Mouse (Mus musculus): ENCODE data around the gene Tk2. TPM values are rescaled to one million over a fixed set of nuclear protein-coding genes. Genes with fewer than 3 reads are reported as not detected.

The Tk2 gene
- total and polyA plus RNA-seq, 2 experiments from 2014 or later: 36.6 to 42.1 TPM

DNA sequence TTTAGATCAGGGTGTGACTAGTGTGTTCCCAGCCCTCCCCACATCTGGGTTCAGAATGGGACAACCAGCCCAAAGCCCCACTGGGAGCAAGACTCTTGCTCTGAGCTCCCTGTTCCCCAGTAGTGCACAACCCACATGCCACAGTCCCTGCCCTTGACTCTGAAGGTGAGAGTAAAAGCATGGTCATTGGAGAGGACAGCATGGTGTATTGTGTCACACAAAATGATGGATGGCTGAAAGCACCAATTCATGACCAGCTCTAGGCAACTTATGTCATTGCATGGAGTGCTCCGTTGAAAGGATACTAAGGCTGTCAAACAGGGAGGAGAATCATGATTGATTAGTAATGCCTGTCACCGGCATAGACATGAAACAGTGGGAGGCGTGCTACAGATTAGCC is 43.1 kb downstream of the Tk2 start:
- no peak overlapping the region for H3K4me2 ChIP-seq (ENCODE audit: low read depth, low read length, poor library complexity, severe bottlenecking)
- ATAC-seq (ENCODE audit: low FRiP score) (no peak), DNase-seq (ENCODE audit: low spot score) (no peak)
- no peak overlapping the region for H3K4me3 ChIP-seq (ENCODE audit: low read depth, low read length)
- no peaks in the 10 kb centered on the region for H3K9me3 ChIP-seq (ENCODE audit: low read length)
- no peaks in the 10 kb centered on the region for H3K4me1 ChIP-seq (ENCODE audit: insufficient read depth, low read length)
- 49% methylated on average over 3 of the region's 3 CpGs for WGBS
- no peak overlapping the region for H3K27ac ChIP-seq (ENCODE audit: low read depth, low read length)
- H3K9ac ChIP-seq (replicated peaks; ENCODE audit: low read length, poor library complexity, severe bottlenecking): no peak overlapping the region
- H3K27me3 ChIP-seq (ENCODE audit: insufficient read depth, low read length): no peaks in the 10 kb centered on the region
- no peak for TF ChIP-seq CTCF (IDR thresholded peaks at IDR 0.05)
- 0 out of 2 replicates have a peak, but pooled peaks cover 3% of the 10 kb centered on the region for H3K36me3 ChIP-seq (ENCODE audit: insufficient read depth, low read length)

DNA sequence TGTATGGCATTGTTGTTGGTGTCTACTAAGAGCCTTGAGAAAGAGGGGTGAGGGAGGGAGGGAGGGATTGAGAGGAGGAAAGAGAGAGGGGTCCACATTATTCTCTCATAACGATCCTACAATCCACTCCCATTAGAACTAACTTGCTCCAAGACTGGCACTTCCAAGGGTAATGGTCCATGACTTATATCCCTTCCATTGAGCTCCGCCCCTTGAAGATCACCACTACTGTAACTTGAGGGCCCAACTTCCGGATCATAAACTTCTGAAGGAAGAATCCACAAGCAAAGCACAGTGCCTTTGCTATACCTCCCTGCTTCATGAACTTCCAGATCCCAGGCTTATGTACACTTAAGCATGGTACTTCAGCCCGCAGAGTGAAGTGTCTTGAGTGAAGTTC is 46.0 kb downstream of the Tk2 start:
- no peaks in the 10 kb centered on the region for H3K27me3 ChIP-seq (ENCODE audit: insufficient read depth, low read length)
- no peak for TF ChIP-seq CTCF (IDR thresholded peaks at IDR 0.05)
- ATAC-seq (ENCODE audit: low FRiP score) (no peak), DNase-seq (ENCODE audit: low spot score) (no peak)
- H3K9ac ChIP-seq (replicated peaks; ENCODE audit: low read length, poor library complexity, severe bottlenecking): no peak overlapping the region
- WGBS: 92% methylated on average over 4 of the region's 4 CpGs
- H3K36me3 ChIP-seq (ENCODE audit: insufficient read depth, low read length): 0 out of 2 replicates have a peak, but pooled peaks cover 3% of the 10 kb centered on the region
- no peak overlapping the region for H3K4me2 ChIP-seq (ENCODE audit: low read depth, low read length, poor library complexity, severe bottlenecking)
- H3K4me3 ChIP-seq (ENCODE audit: low read depth, low read length): no peak overlapping the region
- H3K4me1 ChIP-seq (ENCODE audit: insufficient read depth, low read length): no peaks in the 10 kb centered on the region
- H3K9me3 ChIP-seq (ENCODE audit: low read length): no peaks in the 10 kb centered on the region
- no peak overlapping the region for H3K27ac ChIP-seq (ENCODE audit: low read depth, low read length)

DNA sequence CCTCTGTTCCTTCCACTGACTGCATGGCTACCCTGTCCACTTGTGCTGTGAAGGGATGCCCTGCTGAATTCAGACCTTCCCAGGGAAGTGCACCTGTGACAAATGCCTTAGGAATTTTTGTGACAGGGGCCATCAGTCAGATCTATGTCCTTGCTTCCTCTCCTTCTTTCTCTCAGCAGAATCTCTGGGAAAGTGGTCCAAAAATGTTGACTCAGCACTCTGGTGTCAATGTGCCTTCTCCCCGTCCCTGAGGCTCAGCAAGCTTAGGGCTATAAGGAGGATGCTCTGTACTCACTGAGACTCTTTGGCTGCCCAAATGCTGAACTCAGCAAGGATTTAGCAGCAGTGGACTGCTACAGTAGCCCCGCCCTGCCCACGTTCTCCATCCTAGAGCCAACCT is 46.7 kb downstream of the Tk2 start:
- TF ChIP-seq CTCF (IDR thresholded peaks at IDR 0.05): no peak
- WGBS: 84% methylated on average over 3 of the region's 3 CpGs
- H3K27ac ChIP-seq (ENCODE audit: low read depth, low read length): no peak overlapping the region
- ATAC-seq (ENCODE audit: low FRiP score) (no peak), DNase-seq (ENCODE audit: low spot score) (no peak)
- H3K27me3 ChIP-seq (ENCODE audit: insufficient read depth, low read length): no peaks in the 10 kb centered on the region
- H3K36me3 ChIP-seq (ENCODE audit: insufficient read depth, low read length): 0 out of 2 replicates have a peak, but pooled peaks cover 3% of the 10 kb centered on the region
- no peaks in the 10 kb centered on the region for H3K9me3 ChIP-seq (ENCODE audit: low read length)
- H3K4me3 ChIP-seq (ENCODE audit: low read depth, low read length): no peak overlapping the region
- no peak overlapping the region for H3K9ac ChIP-seq (replicated peaks; ENCODE audit: low read length, poor library complexity, severe bottlenecking)
- H3K4me2 ChIP-seq (ENCODE audit: low read depth, low read length, poor library complexity, severe bottlenecking): no peak overlapping the region
- no peaks in the 10 kb centered on the region for H3K4me1 ChIP-seq (ENCODE audit: insufficient read depth, low read length)

DNA sequence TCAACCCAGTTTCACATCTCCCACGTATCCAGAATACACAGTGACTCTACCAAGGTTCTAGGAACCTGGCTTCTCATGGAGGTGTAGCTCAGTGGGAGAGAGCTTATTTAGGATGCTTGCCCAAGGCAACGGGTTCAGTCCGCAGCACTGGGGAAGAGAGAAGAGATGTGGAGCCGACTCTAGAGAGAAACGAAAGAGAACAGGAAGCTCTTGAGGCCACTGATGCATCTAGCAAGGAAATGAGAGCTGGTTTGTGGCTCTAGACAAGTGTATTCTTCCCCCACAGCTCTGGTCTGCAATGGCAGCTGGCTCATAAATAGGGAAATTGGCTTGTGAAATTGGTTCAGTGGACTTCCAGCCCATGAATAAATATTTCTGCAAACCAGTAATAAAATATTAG is 48.6 kb downstream of the Tk2 start:
- Histone ChIP-seq H3K36me3 (ENCODE audit: insufficient read depth, low read length) (0 out of 2 replicates have a peak, but pooled peaks cover 3% of the 10 kb centered on the region), H3K9me3 (ENCODE audit: low read length) (no peaks in the 10 kb centered on the region), H3K9ac (replicated peaks; ENCODE audit: low read length, poor library complexity, severe bottlenecking) (no peak overlapping the region), H3K27me3 (ENCODE audit: insufficient read depth, low read length) (no peaks in the 10 kb centered on the region), H3K4me3 (ENCODE audit: low read depth, low read length) (no peak overlapping the region), H3K4me1 (ENCODE audit: insufficient read depth, low read length) (no peaks in the 10 kb centered on the region), H3K4me2 (ENCODE audit: low read depth, low read length, poor library complexity, severe bottlenecking) (no peak overlapping the region), H3K27ac (ENCODE audit: low read depth, low read length) (no peak overlapping the region)
- no peak for TF ChIP-seq CTCF (IDR thresholded peaks at IDR 0.05)
- ATAC-seq (ENCODE audit: low FRiP score) (no peak), DNase-seq (ENCODE audit: low spot score) (no peak)
- 70% methylated on average over 5 of the region's 5 CpGs for WGBS

DNA sequence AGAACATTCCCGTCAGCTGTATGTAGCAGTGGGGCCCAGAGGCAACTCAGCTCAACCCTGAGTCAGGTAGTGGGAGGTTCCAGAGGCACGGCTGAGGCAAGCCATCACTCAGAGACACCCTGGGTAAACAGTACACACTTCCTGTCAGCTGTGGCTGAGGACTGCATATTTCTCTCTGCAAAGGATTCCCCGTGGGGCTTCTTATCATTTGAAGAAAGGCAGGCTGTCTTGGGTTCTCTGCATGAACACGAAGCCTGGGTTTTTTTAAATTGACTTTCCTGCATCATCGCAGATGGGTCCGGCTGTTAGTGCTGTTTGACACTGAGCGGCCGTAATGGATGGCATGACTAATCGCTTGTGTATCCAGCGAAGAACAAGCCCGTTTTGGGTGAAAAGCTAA is 56.9 kb downstream of the Tk2 start:
- Histone ChIP-seq H3K36me3 (ENCODE audit: insufficient read depth, low read length) (no peaks in the 10 kb centered on the region), H3K27me3 (ENCODE audit: insufficient read depth, low read length) (no peaks in the 10 kb centered on the region), H3K27ac (ENCODE audit: low read depth, low read length) (no peak overlapping the region), H3K4me1 (ENCODE audit: insufficient read depth, low read length) (no peaks in the 10 kb centered on the region), H3K9me3 (ENCODE audit: low read length) (0 out of 2 replicates have a peak, but pooled peaks cover 4% of the 10 kb centered on the region), H3K4me3 (ENCODE audit: low read depth, low read length) (no peak overlapping the region), H3K4me2 (ENCODE audit: low read depth, low read length, poor library complexity, severe bottlenecking) (no peak overlapping the region), H3K9ac (replicated peaks; ENCODE audit: low read length, poor library complexity, severe bottlenecking) (no peak overlapping the region)
- DNase-seq (ENCODE audit: low spot score): peak; percentile 49
- no peak for ATAC-seq (ENCODE audit: low FRiP score)
- TF ChIP-seq CTCF (IDR thresholded peaks at IDR 0.05): no peak
- 23% methylated on average over 11 of the region's 11 CpGs for WGBS

DNA sequence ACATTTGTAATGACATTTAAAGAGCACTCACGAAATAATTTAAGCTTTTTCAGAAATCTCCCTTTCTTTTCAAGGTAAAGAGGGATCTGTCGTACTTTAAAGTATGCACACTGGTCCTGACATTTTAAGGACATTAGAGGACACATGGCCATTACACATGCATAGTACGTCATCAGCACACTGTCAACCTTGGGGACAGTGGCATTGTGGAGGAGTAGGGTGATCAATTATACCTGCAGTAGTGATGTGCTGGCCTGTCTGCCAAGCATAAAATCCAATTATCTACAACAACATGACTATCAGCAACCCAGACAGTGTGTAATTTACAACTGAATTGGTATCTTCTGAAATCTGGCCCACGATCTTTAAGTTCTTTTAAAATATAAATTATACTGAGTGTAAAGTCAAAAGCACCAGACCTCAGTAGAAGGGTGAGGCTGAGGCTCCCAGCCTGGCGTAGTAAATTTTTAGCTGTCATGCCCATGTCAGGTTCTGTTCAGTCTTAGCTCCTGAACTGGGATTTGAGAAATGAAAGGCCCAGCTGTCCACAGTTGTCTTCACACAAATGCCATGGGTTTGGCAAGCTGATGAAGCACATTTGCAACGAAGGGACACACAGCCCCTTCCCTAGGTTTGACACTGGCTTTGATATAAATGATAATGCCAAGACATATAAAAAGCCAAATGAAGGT is 57.4 kb downstream of the Tk2 start:
- H3K9me3 ChIP-seq (ENCODE audit: low read length): 0 out of 2 replicates have a peak, but pooled peaks cover 4% of the 10 kb centered on the region
- 39% methylated on average over 6 of the region's 6 CpGs for WGBS
- H3K27ac ChIP-seq (ENCODE audit: low read depth, low read length): no peak overlapping the region

More for the DNA sequence above, 57.4 kb downstream of the Tk2 start:
- DNase-seq (ENCODE audit: low spot score): no peak
- Histone ChIP-seq H3K36me3 (ENCODE audit: insufficient read depth, low read length) (no peaks in the 10 kb centered on the region), H3K9ac (replicated peaks; ENCODE audit: low read length, poor library complexity, severe bottlenecking) (no peak overlapping the region), H3K4me3 (ENCODE audit: low read depth, low read length) (no peak overlapping the region), H3K4me1 (ENCODE audit: insufficient read depth, low read length) (no peaks in the 10 kb centered on the region), H3K27me3 (ENCODE audit: insufficient read depth, low read length) (no peaks in the 10 kb centered on the region), H3K4me2 (ENCODE audit: low read depth, low read length, poor library complexity, severe bottlenecking) (no peak overlapping the region)
- ATAC-seq (ENCODE audit: low FRiP score): no peak
- no peak for TF ChIP-seq CTCF (IDR thresholded peaks at IDR 0.05)
